Mouse (Mus musculus) heart, adult 18-20 months (tissue): ENCODE measurements around the gene Prkaa2. TPM values are rescaled to one million over a fixed set of nuclear protein-coding genes. Genes with fewer than 3 reads are reported as not detected.
A peak's percentile ranks its signal among the peaks of the same experiment; 100 is the strongest.

Experiments
- DNase-seq, 2 experiments: peaks; one replicate each; pipeline ENCODE4 v3.0.0; 2021 to 2022; ENCODE audit warnings: mixed read lengths in 1 of 2
- total RNA-seq, 2 experiments: library from RNA; stranded (reverse); gene quantifications; 2 replicates each; pipeline ENCODE4 v1.2.3; 2021

Prkaa2 gene
- total RNA-seq, 2 experiments from 2014 or later = 80.1 to 83.8 TPM

DNA sequence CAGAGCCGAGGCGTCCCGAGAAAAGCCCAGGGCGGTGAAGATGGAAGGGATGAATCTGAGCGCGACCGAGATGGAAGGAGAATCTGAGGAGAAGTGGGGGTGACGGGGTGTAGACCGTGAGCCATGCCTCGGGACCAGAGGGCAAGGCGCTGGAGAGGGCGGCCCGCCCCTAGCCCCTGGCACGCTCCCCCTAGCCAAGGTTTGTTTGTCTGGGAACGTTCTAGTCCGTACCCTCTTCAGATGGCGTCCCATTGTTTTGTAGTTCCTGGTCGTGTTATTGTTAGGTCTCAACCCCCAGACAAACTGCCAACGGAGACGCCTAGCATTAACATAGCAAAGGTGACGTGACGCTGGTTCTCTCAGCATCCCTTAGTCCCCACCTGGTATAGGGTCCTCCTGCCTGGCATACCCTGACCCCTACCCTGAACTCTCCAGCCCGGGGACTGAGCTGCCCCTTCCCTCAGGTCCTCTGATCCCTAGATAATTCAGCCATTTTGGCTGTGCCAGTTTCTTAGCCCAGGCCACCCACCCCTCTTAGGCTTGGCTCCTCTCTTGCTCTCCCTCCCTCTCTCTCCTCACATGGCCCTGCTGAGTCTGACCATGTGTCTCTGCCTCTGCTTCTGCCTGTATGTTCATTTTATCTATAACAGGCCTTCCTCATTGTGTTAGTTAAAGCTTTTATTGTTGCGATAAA, 447 bp upstream of the Prkaa2 start:
- no peak for DNase-seq

- DNase-seq = no peak
Measured at GRCm38 (mm10) chr4:105108641-105109198, 970 bp downstream of the Prkaa2 start.

GRCm38 (mm10) chr4:105107943-105108640, 1.6 kb downstream of the Prkaa2 start:
- peak in 1 of 2 experiments; percentile 23 for DNase-seq

DNA sequence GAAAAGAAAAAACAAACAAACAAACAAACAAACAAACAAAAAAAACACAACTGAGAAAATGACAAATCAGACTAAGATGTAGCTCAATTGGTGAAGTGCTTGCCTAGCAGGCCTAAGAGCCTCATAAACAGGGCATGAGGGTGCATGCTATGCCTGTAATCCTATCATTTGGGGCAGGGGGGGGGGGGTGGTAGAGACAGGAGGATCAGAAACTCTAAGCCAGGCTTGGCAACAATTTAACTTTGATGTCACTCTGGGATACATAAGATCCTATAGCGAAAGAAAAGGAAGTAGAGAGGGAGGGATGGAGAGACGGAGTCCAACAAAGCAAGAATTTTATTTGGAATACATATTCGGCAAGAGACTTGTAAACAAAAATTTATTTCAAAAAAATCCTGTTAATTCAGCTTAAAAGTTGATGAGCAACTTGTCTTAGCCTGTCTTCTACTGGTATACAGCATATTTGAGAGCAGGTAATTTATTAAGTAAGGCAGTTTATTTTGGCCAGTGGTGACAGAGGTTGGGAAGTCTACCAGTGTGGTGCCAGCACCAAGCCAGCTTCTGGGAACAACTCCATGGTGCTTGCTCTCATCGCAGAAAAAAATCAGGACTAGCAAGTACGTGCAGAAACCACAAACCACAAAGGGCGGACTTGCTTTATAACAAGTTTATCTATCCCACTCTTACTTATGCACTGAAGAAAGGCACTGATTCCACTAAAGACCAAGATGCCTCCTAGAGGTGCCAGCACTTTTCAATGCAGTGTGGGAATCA, 5.4 kb downstream of the Prkaa2 start:
- DNase-seq = peak; percentile 20 to 35

- DNase-seq = peak in 1 of 2 experiments; percentile 44
Measured at GRCm38 (mm10) chr4:105101337-105101688, 8.4 kb downstream of the Prkaa2 start.

GRCm38 (mm10) chr4:105100508-105101336, 9.0 kb downstream of the Prkaa2 start:
- DNase-seq = peak; percentile 78 to 80

- DNase-seq = no peak
Measured at GRCm38 (mm10) chr4:105098660-105099059, 11.0 kb downstream of the Prkaa2 start.

DNA sequence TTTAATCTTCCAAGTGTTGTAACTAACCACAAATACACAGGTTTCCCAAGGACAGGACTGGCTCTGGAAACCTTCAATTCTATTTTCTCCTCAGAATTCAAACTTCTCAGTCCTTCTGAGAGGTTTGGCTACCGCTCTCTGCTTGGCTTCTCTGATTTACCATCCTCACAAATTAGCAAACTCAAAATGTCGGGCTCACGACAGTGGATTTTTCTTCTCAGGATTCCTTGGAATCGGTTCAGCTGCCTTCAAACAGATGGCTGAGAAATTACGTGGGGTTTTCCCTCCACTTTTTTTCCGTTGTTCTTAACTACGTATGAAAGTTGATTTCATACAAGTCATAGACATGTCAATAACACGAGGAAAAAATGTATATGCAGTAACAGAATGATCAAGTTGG, 11.5 kb downstream of the Prkaa2 start:
- DNase-seq = no peak

DNA sequence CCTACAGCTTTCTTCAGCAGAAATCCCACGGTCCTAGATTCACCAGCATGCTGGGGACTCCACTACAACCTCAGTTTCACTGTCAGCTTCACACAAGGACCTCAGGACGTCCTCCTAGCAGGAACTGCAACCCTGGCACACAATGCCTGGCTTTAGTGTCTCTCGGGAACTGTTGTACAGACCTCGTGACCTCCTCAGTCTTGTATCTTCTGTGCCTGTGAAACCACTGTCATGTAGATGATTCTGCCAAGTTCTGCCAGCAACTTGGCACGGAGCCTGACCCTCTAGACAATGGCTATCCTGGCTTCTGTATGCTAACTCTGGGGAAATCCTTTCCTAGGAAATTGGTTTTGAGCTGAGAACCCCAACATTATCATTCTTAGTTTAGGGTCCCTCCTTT, 14.4 kb downstream of the Prkaa2 start:
- DNase-seq = peak; percentile 76 to 84

GRCm38 (mm10) chr4:105093951-105094350, 15.7 kb downstream of the Prkaa2 start:
- DNase-seq = no peak

DNA sequence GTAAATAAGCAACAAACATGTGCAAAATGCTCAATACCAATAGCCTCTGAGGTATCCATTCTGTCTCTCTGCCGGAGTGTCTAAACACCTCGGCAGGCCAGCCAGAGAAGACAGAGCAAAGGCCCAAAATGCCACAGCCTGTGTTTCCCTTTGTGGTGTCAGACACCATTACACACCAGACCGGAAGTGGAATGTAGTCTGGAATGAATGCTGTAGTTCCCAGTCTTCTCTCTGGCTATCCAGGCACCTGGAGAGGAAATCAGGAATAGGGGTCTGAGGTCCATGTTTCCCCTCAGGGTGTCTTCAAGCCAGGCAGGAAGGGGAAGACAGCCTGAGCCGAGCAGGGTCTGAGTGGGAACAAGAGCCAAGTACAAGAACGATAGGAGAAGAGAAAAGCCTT, 19.3 kb downstream of the Prkaa2 start:
- DNase-seq = no peak

DNA sequence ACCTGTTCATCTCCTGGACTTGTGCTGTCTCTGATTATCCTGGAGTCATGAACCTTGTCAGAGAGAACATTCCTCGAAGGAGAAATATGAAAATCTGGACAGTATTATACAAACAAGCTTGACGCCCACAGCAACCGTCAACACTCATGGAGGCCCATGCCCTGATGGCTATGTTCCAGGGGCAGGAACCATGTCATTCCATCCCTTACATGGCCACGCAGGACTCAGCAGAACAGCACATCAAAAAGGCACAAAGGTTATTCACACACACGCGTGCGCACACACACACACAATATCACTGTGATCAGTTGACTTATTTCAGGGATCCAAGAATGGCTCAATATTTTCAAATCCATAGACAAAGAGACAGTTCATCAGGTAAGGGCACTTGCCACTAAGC, 20.3 kb downstream of the Prkaa2 start:
- no peak for DNase-seq

GRCm38 (mm10) chr4:105088671-105089070, 21.0 kb downstream of the Prkaa2 start:
- no peak for DNase-seq

GRCm38 (mm10) chr4:105076152-105076551, 33.5 kb downstream of the Prkaa2 start:
- DNase-seq = no peak

- no peak for DNase-seq
Measured at GRCm38 (mm10) chr4:105071761-105072427, 37.8 kb downstream of the Prkaa2 start.

DNA sequence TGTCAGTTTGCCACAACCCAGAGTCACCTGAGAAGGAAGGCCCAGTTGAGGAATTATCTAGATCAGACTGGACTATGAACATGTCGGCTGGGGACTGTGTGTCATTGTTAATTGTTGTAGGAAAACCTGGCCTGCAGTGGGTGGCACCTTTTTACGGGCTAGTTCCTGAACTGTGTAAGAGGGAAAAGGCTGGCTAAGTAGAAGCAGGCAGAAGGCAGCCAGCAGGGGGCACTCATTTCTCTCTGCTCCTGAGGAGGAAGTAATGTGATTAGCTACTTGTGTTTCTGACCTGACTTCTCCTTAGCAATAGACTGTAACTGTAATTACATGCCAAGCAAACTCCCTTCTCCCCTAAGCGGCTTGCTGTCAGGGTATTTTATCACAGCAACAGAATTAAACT, 38.7 kb downstream of the Prkaa2 start:
- DNase-seq = peak; percentile 71 to 88

DNA sequence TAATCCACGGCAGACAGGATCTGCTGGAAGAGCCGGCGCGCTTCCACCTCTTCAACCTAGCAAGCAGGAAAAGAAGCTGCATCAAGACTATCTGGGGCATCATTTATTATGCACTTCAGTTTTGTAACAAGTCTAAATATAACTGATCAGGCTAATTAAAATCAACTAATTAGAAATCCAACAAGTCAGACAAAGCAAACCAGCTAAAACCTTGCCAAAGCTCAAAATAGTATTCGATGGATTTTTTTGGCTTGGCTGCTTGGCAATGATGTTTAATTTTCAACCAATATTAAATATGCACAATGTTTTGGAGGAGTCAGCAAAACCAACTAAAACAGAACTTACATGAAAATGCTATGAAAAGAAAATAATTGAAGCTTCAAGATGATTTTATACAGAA, 58.4 kb downstream of the Prkaa2 start:
- no peak for DNase-seq

- DNase-seq = no peak
Measured at GRCm38 (mm10) chr4:105050041-105050440, 59.6 kb downstream of the Prkaa2 start.

DNA sequence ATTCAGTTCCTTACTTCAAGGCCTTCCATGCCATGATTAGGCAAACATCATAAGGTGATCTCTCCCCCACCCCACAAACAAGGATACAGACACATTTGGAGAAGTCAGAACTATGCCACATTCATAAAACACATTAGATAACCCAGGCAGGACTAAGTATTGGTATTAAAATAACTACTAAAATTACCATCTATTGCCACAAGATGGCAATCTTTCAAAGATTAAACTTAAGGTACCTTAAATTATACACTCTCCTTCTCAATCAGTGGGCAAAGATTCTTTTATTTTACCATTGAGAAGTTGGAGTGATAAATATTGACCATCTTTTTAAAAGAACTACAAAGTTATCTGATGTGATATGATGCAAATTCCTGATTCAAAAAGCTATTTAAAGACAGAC, 75.4 kb downstream of the Prkaa2 start:
- DNase-seq = peak in 1 of 2 experiments; percentile 26

DNA sequence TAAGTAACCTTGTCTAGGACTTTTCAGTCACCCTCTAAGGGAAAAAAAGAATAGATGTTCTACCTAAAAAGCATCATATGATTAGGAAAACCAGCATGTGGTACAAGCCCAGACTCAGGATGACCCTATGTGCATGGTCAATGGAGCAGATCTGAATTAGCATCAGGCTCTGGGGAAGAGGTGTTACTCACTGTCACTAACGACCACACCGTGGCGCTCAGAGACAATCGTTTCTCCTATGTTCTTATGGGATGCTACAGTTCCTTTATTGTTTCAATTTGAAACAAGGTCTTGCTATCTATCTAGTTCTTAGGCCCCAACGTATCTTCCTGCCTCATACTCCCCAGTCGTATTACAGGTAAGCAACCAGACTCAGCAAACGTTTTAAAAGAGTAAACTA, 76.5 kb downstream of the Prkaa2 start:
- DNase-seq = no peak

DNA sequence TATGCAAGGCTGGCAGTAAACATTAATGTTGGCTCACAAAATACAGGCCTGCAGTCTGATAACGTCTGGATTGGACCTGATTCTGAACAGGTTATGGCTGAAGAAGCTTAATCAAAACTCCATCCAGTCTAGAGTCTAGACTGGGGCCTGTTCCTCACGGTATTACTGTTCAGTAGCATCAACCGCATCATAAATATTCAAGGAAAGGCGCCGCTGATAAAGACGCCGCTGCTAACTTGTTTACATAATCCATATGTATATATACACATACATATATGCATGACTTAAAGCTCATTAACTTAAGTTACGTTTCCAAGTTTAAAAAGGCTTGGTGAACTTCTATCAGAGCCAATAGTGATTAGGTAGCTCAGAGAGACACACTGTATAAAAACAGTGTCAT, 78.6 kb downstream of the Prkaa2 start:
- DNase-seq = no peak
